Mouse (Mus musculus): Measurements from ENCODE around the gene Nek3.

DNA sequence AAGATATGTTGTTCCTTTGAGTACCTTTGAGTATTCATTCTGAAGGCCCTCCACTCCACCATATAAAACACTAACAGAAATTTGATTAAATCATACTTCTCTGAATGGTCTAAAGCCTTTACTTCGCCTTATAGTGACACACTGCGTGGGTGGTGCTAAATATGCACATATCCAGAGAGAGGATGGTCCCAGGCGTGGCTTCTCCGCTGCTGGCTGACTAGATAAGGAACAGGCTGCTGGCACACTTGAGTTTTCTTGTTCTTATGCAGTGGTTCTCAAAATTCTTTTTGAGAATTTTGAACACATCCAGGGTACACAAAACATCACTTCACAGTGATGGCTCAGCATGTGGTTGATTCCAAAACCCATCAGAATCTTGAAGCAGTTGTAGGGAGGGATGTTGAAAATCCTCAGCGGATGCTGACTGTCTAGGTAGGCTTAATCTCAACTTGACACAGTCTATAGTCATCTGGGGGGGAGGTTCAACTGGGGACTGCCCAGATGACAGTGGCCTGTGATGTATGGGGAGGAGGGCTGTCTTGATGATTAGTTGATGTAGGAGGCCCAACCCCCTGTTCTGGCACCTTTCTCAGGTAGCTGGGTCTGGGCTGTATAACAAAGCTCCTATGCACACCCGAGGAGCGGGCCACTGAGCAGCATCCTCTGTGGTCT is 32.0 kb downstream of the Nek3 start:
- TF ChIP-seq POLR2A (IDR thresholded peaks at IDR 0.05; ENCODE audit: control insufficient read depth, low read depth, low read length) (no peak), CTCF (IDR thresholded peaks at IDR 0.05; ENCODE audit: control insufficient read depth, insufficient read depth, insufficient replicate concordance, low read depth, low read length) (no peak)

Data from testis, adult 2 months (tissue).